15 mouse cellular contexts compared by ENCODE assay signal in genomic region chr7:118749706-118750105, GRCm38 (mm10).
"Had no signal": no experiment of that assay in that cellular context is flagged by ENCODE, and none has a peak within 500 bp of the region (broad histone marks: within the 10 kb centered on the region; RNA-seq: fewer than 3 reads in every experiment).

No protein-coding gene starts in this region.

- DNase-seq: gastrocnemius, postnatal 14 days; gastrocnemius, postnatal 36 days; heart, adult 11 months; heart, adult 2 months; heart, postnatal 14 days; heart, postnatal 36 days; kidney, adult 11 months; kidney, adult 2 months; kidney, adult 9 months; kidney, postnatal 14 days; kidney, postnatal 36 days; layer of hippocampus, adult 9-11 months; layer of hippocampus, postnatal 36 days; liver; liver, embryonic 13.5 days had no signal
